Mouse (Mus musculus) 3T3-L1 (cell line): Measurements from ENCODE around the gene Spata32.

Source experiments
- DNase-seq: peaks from one replicate; pipeline ENCODE4 v3.0.0-alpha.2; 2015; ENCODE audit warnings: low read depth, low spot score

Spata32 gene

DNA sequence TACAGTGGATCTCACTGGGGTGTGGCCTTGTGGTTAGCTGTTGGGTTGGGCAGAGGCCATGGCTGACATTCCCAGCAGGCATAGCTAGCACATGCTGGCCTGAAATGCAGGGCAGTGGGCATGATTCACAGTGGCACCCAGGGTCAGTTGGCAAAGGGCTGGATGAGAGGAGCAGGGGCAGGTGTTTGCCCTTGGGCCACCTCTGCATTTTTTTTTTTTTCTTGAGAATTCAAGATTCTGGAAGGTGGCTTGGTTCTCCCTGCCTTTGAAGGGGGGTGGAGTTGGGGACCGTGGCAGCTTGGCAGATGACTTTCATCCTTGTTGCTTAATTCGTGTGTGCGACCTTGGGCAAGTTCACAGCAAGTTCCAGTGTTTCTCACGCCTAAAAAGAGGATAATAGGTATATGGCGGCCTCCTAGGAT lies 43.8 kb downstream of the Spata32 start:
- DNase-seq: peak; percentile 80

DNA sequence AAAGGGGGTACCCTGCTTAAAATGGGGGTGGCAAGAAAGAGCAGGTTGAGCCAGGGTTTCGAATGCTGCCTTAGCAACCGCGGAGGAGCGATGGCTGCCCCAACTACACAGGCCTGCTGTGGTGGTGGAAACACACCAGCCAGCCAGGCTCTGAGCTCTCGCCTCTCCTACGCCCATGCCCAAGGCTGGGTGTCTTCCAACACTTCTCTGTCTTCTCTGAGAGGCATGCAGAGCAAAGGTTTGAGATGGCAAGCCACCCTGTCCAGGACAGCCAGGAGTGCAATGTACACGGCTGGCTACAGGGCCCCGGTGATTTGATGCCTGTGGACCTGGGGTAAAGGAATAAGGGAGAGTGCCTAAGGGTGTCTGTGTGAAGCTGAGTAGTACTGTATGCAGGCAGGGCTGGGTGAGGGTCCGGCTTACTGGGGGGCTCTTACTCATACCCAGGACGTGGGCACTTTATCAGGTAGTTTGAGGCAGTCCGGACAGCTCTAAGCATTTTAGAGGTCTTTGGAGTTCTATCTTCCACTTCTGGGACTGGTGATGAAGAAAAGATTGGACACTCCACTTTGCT lies 44.4 kb downstream of the Spata32 start:
- DNase-seq: peak; percentile 34

DNA sequence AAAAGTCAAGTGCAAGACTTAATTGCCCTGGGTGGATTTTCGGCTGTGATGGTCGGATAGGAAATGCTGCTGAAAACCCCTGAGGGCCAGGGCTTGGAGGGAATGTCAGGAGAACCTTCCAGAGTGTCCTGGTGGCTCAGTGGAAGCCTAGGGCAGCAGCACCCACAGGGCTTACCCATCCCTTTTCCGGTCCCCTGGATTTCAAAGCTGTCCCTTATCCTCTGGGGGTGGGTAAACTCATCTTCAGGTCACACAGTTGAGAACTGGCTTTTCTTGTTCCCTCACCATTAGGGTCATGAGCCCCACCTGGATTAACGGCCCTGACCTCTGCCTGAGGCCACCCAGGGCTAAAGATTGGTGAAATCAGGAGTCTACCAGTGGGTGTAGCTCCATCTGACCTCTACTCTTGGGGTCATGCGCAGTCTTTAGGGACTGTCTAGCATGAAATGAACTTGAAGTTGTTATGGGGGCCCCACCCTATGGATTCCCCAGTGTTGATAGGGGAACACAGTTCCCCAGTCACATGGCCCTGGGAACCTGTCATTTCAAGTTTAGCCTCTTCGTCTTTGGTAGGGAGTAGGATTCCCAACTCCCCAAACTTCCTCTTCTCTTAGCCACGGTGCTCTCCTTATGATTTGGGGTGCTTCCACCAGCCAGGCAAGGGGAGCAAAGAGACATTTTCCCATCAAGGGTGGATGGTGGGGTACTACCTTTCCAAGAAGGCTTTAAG lies 45.0 kb downstream of the Spata32 start:
- DNase-seq: no peak

DNA sequence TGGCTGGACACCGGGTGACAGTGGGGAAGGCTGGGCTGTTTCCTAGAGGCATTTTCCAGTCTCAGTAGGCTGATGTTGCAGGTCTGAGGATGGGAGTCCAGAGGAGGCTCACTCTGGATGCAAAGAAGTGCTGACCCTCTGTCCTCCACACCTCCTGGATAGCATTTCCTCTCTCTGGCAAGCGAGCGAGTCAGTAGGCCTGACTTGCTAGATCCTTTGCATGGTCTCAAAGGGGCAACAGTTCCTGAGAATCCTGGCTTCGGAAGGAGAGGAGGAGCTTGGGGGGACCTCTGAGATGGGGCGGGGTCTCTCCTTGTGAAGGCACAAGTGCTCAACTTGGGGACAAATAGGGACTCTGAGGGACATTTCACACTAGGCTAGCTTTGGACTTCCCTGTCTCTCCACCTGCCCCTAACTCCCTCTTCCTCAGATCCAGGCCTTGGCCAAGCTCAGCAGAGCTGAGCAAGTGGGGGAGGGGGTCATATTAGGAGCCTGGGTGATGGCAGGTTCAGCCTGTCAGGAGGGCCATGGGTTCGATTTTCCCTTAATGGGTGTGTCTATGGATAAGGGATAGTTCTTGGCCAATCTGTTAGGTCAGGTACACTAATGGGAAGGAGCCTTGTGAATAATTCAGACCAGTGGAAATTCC lies 45.7 kb downstream of the Spata32 start:
- no peak for DNase-seq

DNA sequence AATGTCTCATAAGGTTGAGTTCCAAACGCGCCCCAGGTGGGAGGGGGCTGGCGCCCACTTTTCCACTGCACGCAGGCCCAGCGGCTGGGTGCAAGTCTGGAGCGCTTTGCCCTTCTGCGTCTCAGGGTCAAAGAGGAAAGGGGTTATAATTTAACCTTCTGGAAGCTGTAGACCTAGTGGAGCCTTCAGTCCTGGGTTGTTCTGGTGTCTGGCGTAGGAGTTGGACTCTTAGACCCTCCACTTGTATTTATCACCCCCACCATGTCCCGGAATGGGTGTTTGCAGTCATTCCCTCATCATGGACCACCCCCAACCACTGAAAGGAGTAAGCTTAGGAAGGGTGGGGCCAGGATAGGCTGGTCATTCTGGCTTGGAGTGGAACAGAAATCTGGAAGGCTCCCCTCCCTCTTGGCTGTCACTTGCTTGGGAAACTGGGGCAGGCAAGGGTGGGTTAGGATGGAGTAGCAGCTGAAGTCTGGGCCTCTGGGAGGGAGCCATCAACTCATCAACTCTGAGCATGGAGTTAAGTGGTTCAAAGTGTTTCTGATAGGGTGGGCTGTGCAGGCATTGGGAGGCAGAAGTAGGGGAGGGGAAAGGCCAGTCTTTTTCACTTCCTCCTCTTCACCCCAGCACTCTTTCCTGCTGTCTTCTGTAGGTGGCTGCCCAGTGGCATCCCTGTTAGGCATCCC lies 46.4 kb downstream of the Spata32 start:
- no peak for DNase-seq

DNA sequence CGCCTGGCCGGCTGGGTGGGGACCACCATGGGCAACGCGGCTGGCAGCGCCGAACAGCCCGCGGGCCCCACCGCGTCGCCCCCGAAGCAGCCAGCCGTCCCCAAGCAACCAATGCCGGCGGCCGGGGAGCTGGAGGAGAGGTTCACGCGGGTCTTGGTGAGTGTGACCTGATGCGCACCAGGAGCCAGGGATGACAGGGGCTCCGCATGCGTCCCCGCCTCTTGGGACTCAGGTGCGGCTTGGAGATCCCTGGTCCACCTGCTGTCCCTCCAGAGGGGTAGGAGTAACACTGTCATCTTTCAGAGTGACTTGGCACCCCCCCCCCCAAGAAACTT lies 47.0 kb downstream of the Spata32 start:
- DNase-seq: no peak

DNA sequence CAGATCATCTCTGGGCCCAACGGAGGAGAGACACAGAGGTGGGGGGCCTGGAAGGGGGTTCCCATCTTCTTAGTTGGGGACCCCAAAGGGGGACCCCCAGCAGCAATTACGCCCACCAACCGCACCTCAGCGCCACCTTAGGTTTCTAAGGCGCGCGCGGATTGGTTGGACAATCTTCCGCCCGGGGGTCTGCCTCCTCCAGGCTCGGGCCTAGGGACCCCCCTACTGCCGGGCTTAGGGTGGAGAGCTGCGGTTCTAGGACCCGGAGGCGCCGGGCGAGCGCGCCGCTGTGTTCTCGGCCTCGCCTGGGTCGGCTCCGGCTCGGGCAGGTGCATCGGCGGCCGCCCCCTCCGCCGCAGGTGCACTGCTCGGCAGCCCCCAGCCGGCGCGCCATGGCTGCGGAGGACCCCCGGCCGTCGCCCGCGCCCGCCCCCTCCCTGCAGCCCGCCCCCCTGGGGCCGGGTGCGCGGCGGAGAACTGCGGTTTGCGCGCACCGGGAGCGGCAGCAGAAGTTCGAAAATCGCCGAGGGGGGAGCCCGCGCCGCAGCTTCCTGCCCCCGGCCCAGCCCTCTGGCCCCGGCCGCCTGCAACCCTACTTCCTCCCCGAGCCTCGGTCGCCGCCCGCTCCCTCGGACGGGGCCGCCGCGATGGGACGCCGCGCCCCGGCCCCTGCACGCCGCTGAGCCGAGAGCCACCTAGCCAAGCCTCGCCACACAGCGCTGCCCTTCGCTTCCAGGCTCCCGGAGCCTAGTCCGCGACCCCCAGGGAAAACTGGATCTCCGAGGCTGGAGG lies 47.5 kb downstream of the Spata32 start, which contains the start of gene Fmnl1:
TSS of gene Fmnl1 (plus strand) at position 614 of the 792 bp plus-strand sequence.
- DNase-seq: no peak

DNA sequence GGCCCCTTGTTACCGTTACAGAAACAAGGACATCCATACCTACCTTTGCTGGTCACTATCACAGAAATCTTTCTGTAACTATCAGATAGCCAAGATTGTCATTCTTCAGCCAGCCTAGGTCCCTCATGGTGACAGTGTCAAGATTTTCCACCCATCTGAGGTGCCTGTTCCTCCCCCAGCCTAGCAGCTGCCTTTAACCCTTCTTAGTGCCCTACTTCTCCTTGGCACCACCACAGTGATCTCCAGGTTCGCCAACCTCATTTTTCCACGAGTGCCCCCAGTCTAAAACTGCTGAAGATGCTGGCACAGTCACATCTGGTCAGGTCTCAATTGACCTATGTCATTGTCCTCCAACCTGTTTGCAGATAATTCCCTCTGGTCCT lies 48.1 kb downstream of the Spata32 start:
- no peak for DNase-seq

DNA sequence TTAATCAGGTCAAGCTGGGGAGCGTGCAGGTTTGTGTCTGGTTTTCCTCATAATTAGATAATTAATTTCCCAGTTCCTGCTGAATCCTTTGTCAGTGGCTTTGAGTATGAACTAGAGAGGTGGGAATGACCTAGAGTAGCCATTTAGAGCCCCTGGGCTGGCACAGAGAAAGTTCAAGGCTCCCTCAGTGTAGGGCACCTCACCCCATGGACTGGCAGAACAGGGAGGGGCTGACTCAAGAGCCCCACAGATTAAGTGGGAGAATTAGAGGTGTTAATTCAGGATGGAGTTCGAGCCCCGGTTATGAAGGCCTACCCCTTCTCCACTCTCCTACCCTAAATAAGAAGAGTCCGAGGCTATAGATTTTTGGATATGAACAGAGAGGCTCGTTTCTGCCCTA lies 48.6 kb downstream of the Spata32 start:
- DNase-seq: no peak

DNA sequence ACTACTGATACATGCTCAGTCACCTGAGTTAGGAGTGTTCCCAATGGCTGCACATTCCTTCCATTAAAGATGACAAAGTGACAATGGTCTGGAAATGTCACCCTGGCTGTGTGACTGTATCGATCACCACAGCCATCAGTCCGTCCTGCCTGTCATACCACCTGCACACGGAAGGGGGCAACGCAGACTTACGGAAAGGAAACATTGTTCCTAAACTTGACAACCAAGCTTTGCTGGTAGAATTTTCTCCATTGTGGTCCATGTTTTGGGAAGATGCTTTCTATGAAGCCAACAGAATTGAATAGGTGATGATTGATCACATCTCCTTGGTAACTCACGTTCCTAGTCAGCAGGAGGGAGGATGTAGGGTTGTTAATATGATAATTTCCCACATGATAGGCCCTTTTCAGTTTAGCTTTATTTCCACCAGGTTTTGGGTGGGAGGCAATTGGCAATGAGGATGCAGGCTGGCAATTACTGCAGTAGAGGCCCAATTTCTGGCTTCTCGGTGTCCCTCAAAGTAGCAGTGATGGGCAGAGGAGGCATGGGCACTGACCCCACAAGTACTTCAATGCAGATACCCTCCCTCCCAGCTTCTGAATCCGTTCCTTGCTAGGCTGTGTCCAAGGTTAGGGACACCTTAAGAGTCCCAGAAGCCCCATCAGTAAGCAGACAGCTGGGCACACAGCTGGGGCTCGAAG lies 49.4 kb downstream of the Spata32 start:
- DNase-seq: peak; percentile 74

DNA sequence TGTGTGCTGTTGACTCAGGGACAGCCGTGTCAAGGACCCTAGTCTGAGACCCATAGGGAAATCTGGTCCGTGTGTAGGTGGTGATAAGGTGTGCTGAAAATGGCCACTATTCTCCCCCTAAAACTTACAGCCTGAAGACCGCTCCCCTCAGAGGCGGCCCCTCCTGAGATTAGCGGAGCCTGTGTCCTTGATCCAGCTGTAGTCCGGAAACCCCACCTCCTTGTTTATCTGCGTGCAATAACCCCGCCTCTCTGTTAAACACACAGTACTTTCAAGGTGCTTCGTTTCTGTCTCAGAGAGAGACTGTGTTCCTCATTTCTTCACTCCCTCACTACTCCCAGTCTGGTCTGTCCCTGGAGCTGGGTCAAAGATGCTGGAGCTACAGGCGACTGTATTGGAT lies 53.8 kb downstream of the Spata32 start:
- no peak for DNase-seq

DNA sequence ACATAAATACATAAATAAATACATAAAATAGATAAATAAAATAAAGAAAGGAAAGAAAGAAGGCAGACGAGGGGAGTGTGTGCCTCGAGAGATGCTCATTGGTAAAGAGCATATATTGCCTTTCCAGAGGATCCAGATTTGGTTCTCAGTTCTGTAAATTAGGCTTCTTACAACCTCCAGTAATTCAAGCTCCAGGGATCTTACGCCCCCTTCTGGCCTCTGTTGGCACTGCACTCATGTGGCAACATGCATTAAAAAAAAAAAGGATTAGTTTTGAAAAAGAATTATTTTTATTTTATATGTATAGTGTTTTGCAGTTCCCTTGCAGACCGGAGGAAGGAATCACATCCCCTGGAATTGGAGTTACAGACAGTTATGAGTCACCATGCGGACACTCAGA lies 56.1 kb downstream of the Spata32 start:
- peak; percentile 53 for DNase-seq

DNA sequence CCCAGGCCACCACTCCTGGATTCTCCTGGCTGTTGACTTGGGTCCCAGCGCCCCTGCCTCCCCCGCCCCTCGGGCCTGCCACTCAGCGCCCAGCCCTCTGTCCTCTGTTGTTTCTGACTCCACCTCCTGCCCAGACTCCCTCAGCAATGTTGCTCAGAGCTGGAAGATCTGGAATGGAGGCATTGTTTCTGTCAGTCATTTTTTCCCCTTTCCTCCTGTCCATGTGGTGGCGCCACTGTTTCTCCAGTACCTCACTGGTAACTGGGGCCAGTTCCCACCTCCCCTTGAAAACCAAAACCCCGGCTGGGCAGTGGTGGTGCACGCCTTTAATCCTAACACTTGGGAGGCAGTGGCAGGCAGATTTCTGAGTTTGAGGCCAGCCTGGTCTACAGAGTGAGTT lies 56.8 kb downstream of the Spata32 start:
- peak; percentile 36 for DNase-seq

DNA sequence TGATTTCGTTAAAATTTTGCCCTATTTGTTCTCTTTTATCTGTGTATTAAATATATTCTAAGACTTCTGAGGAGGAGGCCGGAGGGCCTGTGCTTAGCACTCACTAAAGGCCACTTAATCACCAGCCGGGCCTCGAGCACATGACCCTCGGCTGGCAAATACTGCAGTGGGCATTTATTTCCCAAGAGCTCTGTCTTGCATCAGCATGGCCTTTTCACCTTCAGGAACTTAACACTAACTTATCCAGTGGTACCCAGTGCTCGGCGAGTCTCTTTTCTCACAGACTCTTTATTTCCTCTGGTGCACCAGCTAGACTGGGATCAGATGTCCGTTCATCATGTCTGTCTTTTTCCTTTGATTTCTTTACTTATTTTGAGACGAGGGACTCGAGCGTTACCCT lies 57.5 kb downstream of the Spata32 start:
- no peak for DNase-seq

DNA sequence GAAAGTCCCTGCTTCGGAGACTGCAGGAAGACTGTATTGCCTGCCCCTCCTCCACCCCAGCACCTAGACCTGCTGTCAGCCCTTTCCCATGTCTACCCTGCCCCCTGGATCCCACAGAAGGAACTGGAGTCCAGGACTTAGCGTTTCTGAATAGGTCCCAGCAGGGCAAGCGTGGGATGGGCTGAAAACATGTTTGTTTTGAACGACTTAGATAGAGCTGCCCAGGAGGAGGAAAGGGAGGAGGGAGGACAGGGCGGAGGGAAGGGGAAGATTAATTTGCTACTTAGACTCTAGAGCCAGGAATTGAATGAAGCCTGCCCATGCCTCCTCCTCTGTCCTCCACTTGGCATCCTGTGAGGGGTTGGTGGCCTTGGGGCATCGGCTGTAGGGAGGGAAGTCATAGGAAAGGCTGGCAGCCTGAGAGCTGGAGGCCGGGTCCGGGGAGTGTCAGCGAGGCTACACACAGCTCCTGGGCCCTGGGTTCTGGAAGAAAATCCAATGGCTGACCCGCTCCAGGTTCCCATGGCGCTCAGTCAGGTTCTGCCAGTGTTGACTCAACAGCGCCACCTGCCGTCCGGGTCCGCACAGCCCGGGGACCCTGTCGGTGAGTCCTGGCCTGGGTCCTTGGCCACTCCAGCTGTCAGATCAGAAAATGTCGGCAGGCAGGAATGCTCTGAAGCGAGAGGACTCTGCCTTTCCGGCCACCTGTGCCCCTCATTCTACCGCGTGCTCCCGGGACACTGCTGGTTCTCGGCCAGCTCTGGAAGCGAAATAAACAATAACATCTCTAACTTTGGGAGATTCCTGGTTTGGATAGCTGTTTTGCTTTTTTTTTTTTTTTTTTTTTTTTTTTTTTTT lies 59.4 kb downstream of the Spata32 start:
- DNase-seq: peak; percentile 96
